Mouse (Mus musculus): ENCODE results near the gene Gm45233. TPM values are rescaled to one million over a fixed set of nuclear protein-coding genes. Genes with fewer than 3 reads are reported as not detected.
A peak's percentile ranks its signal among the peaks of the same experiment; 100 is the strongest.

The Gm45233 gene
- polyA plus RNA-seq, 1 experiment from 2014 or later = not detected

DNA sequence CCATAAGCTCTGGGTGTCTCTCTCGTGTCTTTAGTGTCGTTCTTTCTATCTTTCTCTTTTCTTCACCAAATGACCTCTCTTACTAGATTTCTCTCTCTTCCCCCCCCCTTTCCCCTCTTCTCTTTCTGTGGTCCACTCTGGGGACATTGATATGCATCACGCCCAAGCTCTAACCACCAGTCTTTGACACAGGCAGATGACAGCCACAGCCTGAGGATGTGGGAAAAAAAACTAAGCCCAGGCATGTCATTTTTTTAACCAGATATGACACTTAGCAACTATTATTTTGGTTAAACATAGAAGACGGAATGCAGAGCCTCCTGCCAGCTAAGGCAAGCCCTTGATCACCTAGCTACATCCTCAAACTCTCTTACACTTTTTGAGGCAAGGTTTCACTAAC, 5.3 kb upstream of the Gm45233 start:
- no peak for ATAC-seq (ENCODE audit: insufficient number of reproducible peaks, insufficient read depth, low FRiP score, low read depth)

DNA sequence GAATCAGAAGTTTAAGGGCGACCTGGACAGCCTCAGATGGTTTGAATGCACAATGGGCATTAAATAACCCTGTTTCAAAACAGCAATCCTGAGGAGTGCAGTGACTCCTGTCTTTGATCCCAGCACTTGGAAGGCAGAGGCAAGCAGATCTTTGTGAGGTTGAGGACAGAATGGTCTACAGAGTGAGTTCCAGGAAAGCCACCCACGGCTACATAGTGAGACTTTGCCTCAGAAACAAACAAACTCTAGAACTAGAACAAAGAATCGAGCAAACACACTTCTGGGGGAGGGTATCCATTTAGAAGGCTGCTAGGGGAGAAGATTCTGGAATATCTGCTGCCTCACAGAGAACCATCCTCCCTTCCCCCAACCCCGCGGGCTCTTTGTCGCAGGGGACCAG, 3.4 kb upstream of the Gm45233 start, which contains the start of gene Cldnd2:
Gene Cldnd2, plus strand, starts transcription at position 301 of the 400 bp plus-strand sequence.
- Histone ChIP-seq H3K9me3 (ENCODE audit: control insufficient read depth, low read length) (no peaks in the 10 kb centered on the region), H3K4me3 (ENCODE audit: control insufficient read depth in 1 of 2, insufficient read depth in 1 of 2, low read depth in 1 of 2, low read length in 2 of 2) (no peak within 1 kb of the TSS), H3K4me2 (ENCODE audit: low read length) (no peak within 1 kb of the TSS), H3K9ac (ENCODE audit: low read length) (no peak within 1 kb of the TSS), H3K27me3 (ENCODE audit: control insufficient read depth, insufficient read depth, low read length) (no peaks in the 10 kb centered on the region), H3K27ac (replicated peaks in 1 of 2; ENCODE audit: control insufficient read depth in 1 of 2, insufficient read depth in 1 of 2, low read depth in 2 of 2, low read length in 2 of 2) (no peak within 1 kb of the TSS), H3K36me3 (ENCODE audit: control insufficient read depth, insufficient read depth, low read length) (no peaks in the 10 kb centered on the region), H3K4me1 (ENCODE audit: control insufficient read depth in 2 of 2, insufficient read depth in 2 of 2, low read length in 2 of 2) (peaks cover 16 to 18% of the 10 kb centered on the region in 2 experiments)
- ATAC-seq (ENCODE audit: insufficient number of reproducible peaks, insufficient read depth, low FRiP score, low read depth) = no peak
- 81% methylated on average over 6 of the region's 6 CpGs for WGBS

More for the DNA sequence above, 5.3 kb upstream of the Gm45233 start:
- WGBS = 72% methylated on average over 4 of the region's 4 CpGs
- Histone ChIP-seq H3K9me3 (ENCODE audit: control insufficient read depth, low read length) (no peaks in the 10 kb centered on the region), H3K27me3 (ENCODE audit: control insufficient read depth, insufficient read depth, low read length) (no peaks in the 10 kb centered on the region), H3K4me1 (ENCODE audit: control insufficient read depth in 2 of 2, insufficient read depth in 2 of 2, low read length in 2 of 2) (peaks cover 6 to 9% of the 10 kb centered on the region in 2 experiments; a peak in 3 of 4 replicates), H3K4me3 (ENCODE audit: control insufficient read depth in 1 of 2, insufficient read depth in 1 of 2, low read depth in 1 of 2, low read length in 2 of 2) (no peak overlapping the region), H3K4me2 (ENCODE audit: low read length) (no peak overlapping the region), H3K9ac (ENCODE audit: low read length) (no peak overlapping the region), H3K27ac (replicated peaks in 1 of 2; ENCODE audit: control insufficient read depth in 1 of 2, insufficient read depth in 1 of 2, low read depth in 2 of 2, low read length in 2 of 2) (no peak overlapping the region), H3K36me3 (ENCODE audit: control insufficient read depth, insufficient read depth, low read length) (no peaks in the 10 kb centered on the region)

DNA sequence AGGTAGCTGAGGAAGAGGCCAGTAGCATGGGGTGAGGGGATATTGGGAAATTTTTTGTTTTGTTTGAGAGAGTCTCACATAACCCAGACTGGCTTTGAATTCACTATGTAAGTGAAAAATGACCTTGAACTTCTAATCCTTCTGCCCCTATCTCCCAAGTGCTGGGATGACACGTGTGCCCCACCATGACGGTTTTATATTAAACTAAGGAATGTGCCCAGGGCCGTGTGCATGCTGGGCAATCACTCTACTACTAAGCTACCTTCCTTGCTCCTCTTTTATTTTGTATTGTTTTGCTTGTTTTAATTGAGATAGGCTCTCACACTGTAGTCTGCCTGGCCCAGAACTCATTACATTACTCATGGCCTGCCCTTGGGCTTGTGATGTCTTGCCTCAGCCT, 2.9 kb upstream of the Gm45233 start:
- no peak overlapping the region for H3K4me2 ChIP-seq (ENCODE audit: low read length)
- peaks cover 16 to 18% of the 10 kb centered on the region in 2 experiments for H3K4me1 ChIP-seq (ENCODE audit: control insufficient read depth in 2 of 2, insufficient read depth in 2 of 2, low read length in 2 of 2)
- no peak overlapping the region for H3K4me3 ChIP-seq (ENCODE audit: control insufficient read depth in 1 of 2, insufficient read depth in 1 of 2, low read depth in 1 of 2, low read length in 2 of 2)
- ATAC-seq (ENCODE audit: insufficient number of reproducible peaks, insufficient read depth, low FRiP score, low read depth) = no peak
- WGBS = 79% methylated on average over 3 of the region's 3 CpGs
- no peaks in the 10 kb centered on the region for H3K36me3 ChIP-seq (ENCODE audit: control insufficient read depth, insufficient read depth, low read length)
- H3K9me3 ChIP-seq (ENCODE audit: control insufficient read depth, low read length) = no peaks in the 10 kb centered on the region
- no peak overlapping the region for H3K9ac ChIP-seq (ENCODE audit: low read length)
- H3K27ac ChIP-seq (replicated peaks in 1 of 2; ENCODE audit: control insufficient read depth in 1 of 2, insufficient read depth in 1 of 2, low read depth in 2 of 2, low read length in 2 of 2) = no peak overlapping the region
- no peaks in the 10 kb centered on the region for H3K27me3 ChIP-seq (ENCODE audit: control insufficient read depth, insufficient read depth, low read length)

DNA sequence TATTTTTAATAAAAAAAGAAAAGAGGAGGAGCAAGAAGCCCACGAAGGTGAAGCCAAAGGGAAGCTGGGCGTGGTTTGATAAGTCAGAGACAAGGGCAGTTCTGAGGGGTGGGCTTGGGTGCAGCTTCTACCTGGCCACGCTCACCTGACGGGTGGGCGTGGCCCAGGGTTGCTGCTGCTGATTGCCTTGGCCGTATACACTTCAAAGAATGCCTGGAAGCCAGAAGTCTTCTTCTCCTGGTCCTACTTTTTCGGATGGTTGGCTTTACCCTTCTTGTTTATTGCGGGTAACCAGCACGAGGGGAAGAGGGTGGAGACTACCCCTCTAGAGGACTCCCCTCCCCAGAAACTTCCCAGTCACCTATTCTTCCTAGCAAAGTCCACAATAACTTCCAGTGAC, 1.2 kb upstream of the Gm45233 start:
- no peak for ATAC-seq (ENCODE audit: insufficient number of reproducible peaks, insufficient read depth, low FRiP score, low read depth)
- no peaks in the 10 kb centered on the region for H3K9me3 ChIP-seq (ENCODE audit: control insufficient read depth, low read length)
- H3K36me3 ChIP-seq (ENCODE audit: control insufficient read depth, insufficient read depth, low read length) = no peaks in the 10 kb centered on the region
- peak overlapping the region; percentile 98 to 100 for H3K27ac ChIP-seq (replicated peaks in 1 of 2; ENCODE audit: control insufficient read depth in 1 of 2, insufficient read depth in 1 of 2, low read depth in 2 of 2, low read length in 2 of 2)
- 29% methylated on average over 9 of the region's 9 CpGs for WGBS
- peaks cover 18 to 20% of the 10 kb centered on the region in 2 experiments for H3K4me1 ChIP-seq (ENCODE audit: control insufficient read depth in 2 of 2, insufficient read depth in 2 of 2, low read length in 2 of 2)
- peak overlapping the region; percentile 93 for H3K4me2 ChIP-seq (ENCODE audit: low read length)
- H3K9ac ChIP-seq (ENCODE audit: low read length) = peak overlapping the region; percentile 79
- H3K4me3 ChIP-seq (ENCODE audit: control insufficient read depth in 1 of 2, insufficient read depth in 1 of 2, low read depth in 1 of 2, low read length in 2 of 2) = peak overlapping the region; percentile 60 to 69
- H3K27me3 ChIP-seq (ENCODE audit: control insufficient read depth, insufficient read depth, low read length) = no peaks in the 10 kb centered on the region

DNA sequence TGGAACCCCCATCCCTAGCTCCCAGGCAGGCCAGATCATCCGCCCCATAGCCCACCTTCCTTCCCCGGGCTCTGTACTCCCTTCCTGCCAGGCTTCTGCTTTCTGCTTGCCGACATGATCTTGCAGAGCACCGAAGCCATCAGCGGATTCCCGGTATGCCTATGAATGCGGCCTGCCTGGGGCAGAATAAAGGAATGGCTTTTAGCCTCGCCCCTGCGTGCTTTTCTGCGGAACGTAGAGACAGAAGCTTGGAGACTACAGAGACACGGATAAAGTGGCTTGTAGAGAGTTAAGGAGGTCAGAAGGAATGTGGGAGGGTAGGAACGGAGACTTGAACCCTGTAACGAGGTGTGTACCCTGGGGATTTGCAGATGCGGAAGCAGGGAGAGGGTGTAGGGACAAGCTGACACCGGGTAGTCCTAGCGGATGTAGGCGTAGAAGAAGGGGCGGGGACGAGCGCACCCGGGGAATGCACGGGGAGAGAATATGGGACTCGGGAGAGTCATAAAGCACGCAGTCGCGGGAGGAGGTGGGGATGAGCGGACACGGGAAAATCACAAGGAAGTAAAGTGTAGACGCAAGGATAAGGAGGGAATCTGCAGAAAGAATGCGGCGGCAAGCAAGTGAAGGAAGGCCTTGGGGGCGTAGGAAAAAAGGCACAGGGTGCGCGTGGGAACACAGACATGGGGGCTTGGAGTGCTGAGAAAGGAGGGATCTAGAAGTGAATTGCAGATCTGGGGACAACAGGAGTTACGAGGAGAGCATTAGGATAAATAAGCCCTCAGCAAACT, 607 bp upstream of the Gm45233 start:
- Histone ChIP-seq H3K9me3 (ENCODE audit: control insufficient read depth, low read length) (no peaks in the 10 kb centered on the region), H3K36me3 (ENCODE audit: control insufficient read depth, insufficient read depth, low read length) (no peaks in the 10 kb centered on the region), H3K27ac (replicated peaks in 1 of 2; ENCODE audit: control insufficient read depth in 1 of 2, insufficient read depth in 1 of 2, low read depth in 2 of 2, low read length in 2 of 2) (peak overlapping the region; percentile 98 to 100), H3K9ac (ENCODE audit: low read length) (peak overlapping the region; percentile 79), H3K4me3 (ENCODE audit: control insufficient read depth in 1 of 2, insufficient read depth in 1 of 2, low read depth in 1 of 2, low read length in 2 of 2) (peak overlapping the region; percentile 60 to 69), H3K27me3 (ENCODE audit: control insufficient read depth, insufficient read depth, low read length) (no peaks in the 10 kb centered on the region), H3K4me1 (ENCODE audit: control insufficient read depth in 2 of 2, insufficient read depth in 2 of 2, low read length in 2 of 2) (peaks cover 19 to 27% of the 10 kb centered on the region in 2 experiments), H3K4me2 (ENCODE audit: low read length) (peak overlapping the region; percentile 93)
- ATAC-seq (ENCODE audit: insufficient number of reproducible peaks, insufficient read depth, low FRiP score, low read depth) = peak; percentile 88
- WGBS = 1% methylated on average over 36 of the region's 36 CpGs

DNA sequence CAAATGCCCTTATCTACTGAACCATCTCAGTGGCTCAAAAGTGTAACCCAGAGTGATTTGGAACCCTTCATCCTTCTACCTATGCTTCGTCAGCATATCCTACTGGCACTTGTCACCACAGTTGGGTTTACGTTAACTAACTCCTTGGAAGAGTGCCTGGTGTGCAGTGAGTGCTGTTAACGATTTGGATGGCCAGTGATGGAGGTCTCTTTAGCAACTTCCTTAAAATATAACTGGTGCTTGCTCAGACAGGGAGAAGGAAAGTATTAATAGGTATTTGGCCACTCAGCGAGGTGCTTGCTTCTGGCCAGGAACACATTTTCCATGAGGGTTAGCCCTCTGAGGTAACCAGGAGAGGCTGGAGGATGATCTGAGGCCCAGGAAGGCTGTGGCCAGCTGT, 3.9 kb downstream of the Gm45233 start:
- no peak overlapping the region for H3K4me3 ChIP-seq (ENCODE audit: control insufficient read depth in 1 of 2, insufficient read depth in 1 of 2, low read depth in 1 of 2, low read length in 2 of 2)
- no peaks in the 10 kb centered on the region for H3K27me3 ChIP-seq (ENCODE audit: control insufficient read depth, insufficient read depth, low read length)
- peak overlapping the region; percentile 8; the same call in 1 of the 2 replicates for H3K4me2 ChIP-seq (ENCODE audit: low read length)
- no peaks in the 10 kb centered on the region for H3K9me3 ChIP-seq (ENCODE audit: control insufficient read depth, low read length)
- WGBS = 67% methylated on average over 4 of the region's 4 CpGs
- peak overlapping the region in 1 of 2 experiments; percentile 47; a peak in 2 of 4 replicates for H3K27ac ChIP-seq (replicated peaks in 1 of 2; ENCODE audit: control insufficient read depth in 1 of 2, insufficient read depth in 1 of 2, low read depth in 2 of 2, low read length in 2 of 2)
- H3K4me1 ChIP-seq (ENCODE audit: control insufficient read depth in 2 of 2, insufficient read depth in 2 of 2, low read length in 2 of 2) = peaks cover 22 to 37% of the 10 kb centered on the region in 2 experiments
- peaks cover 22% of the 10 kb centered on the region for H3K36me3 ChIP-seq (ENCODE audit: control insufficient read depth, insufficient read depth, low read length)
- no peak overlapping the region for H3K9ac ChIP-seq (ENCODE audit: low read length)
- no peak for ATAC-seq (ENCODE audit: insufficient number of reproducible peaks, insufficient read depth, low FRiP score, low read depth)

DNA sequence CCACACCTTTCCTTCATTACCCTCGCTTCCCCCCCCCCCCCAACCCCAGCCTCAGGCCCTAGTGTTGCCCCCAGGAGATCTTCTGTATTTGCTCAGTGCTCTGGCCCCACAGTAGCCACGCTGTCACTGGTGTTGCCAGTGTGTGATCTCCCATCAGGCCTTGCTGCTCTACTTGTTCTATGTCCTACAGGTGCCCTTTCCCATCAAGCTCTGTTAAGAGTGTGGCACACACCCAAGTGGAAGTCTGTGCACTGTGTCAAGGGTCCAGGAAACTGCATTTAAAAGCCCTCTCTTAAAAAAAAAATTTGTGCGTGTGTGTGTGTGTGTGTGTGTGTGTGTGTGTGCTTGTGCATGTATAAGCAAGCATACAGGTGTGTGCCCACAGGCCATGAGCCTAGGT, 4.3 kb downstream of the Gm45233 start:
- Histone ChIP-seq H3K27ac (replicated peaks in 1 of 2; ENCODE audit: control insufficient read depth in 1 of 2, insufficient read depth in 1 of 2, low read depth in 2 of 2, low read length in 2 of 2) (peak overlapping the region; percentile 33 to 47; a peak in 3 of 4 replicates), H3K4me1 (ENCODE audit: control insufficient read depth in 2 of 2, insufficient read depth in 2 of 2, low read length in 2 of 2) (peaks cover 19 to 37% of the 10 kb centered on the region in 2 experiments), H3K4me3 (ENCODE audit: control insufficient read depth in 1 of 2, insufficient read depth in 1 of 2, low read depth in 1 of 2, low read length in 2 of 2) (no peak overlapping the region), H3K4me2 (ENCODE audit: low read length) (peak overlapping the region; percentile 8; the same call in 1 of the 2 replicates), H3K27me3 (ENCODE audit: control insufficient read depth, insufficient read depth, low read length) (no peaks in the 10 kb centered on the region), H3K9me3 (ENCODE audit: control insufficient read depth, low read length) (no peaks in the 10 kb centered on the region), H3K9ac (ENCODE audit: low read length) (no peak overlapping the region), H3K36me3 (ENCODE audit: control insufficient read depth, insufficient read depth, low read length) (peaks cover 26% of the 10 kb centered on the region)
- ATAC-seq (ENCODE audit: insufficient number of reproducible peaks, insufficient read depth, low FRiP score, low read depth) = no peak
- WGBS = 90% methylated on average over 3 of the region's 3 CpGs
